Mouse (Mus musculus) macrophage (primary cell): Measurements from ENCODE around the gene Lsm2. TPM values are rescaled to one million over a fixed set of nuclear protein-coding genes. Genes with fewer than 3 reads are reported as not detected.
A peak's percentile ranks its signal among the peaks of the same experiment; 100 is the strongest.
"Not testable (repeated sequence)": the region's sequence is repeated elsewhere in the genome, so short reads cannot be mapped to it uniquely, and the experiment has no call there.

Source experiments
- H3K27ac ChIP-seq: fragments of 350-480 bp; formaldehyde crosslinking; 2 replicates; pipeline ENCODE4 v1.9.0; 2021
- H3K36me3 ChIP-seq: fragments of 350-480 bp; formaldehyde crosslinking; 2 replicates; pipeline ENCODE4 v1.9.0; 2021; ENCODE audit errors: inconsistent target
- H3K4me3 ChIP-seq: fragments of 350-480 bp; formaldehyde crosslinking; 2 replicates; pipeline ENCODE4 v1.9.0; 2021; ENCODE audit errors: inconsistent target
- H3K79me2 ChIP-seq: fragments of 350-480 bp; formaldehyde crosslinking; 2 replicates; pipeline ENCODE4 v1.9.0; 2021; ENCODE audit errors: inconsistent target
- WGBS: methylation state at CpG from one replicate; pipeline ENCODE4 v1.1.7; 2026; ENCODE audit warnings: inconsistent platforms; ENCODE audit not compliant: missing documents; 5-methylcytosine and 5-hydroxymethylcytosine counted together
- polyA plus RNA-seq: library from polyadenylated mRNA; stranded (reverse); fragments of 250-400 nt; gene quantifications from 3 replicates; pipeline ENCODE4 v1.2.4, GENCODE M21; 2018; ENCODE audit warnings: inconsistent platforms

Lsm2 gene
- polyA plus RNA-seq, 1 experiment from 2014 or later, result 52.8 TPM

- H3K27ac ChIP-seq, result peak overlapping the region; percentile 21; the same call in 1 of the 2 replicates
- peaks cover 50% of the 10 kb centered on the region for H3K79me2 ChIP-seq
- H3K36me3 ChIP-seq, result peaks cover 13% of the 10 kb centered on the region; the same call in 1 of the 2 replicates
- no peak overlapping the region for H3K4me3 ChIP-seq
- WGBS, result 43% methylated on average over 9 of the region's 9 CpGs
Observed at GRCm38 (mm10) chr17:35003022-35003838, 21.6 kb downstream of the Lsm2 start.

- Histone ChIP-seq H3K4me3 (no peak overlapping the region), H3K36me3 (peaks cover 13% of the 10 kb centered on the region; the same call in 1 of the 2 replicates), H3K27ac (no peak overlapping the region), H3K79me2 (peaks cover 41% of the 10 kb centered on the region)
- 97% methylated on average over 13 of the region's 17 CpGs for WGBS
Observed at GRCm38 (mm10) chr17:35004075-35004717, 22.5 kb downstream of the Lsm2 start.

- Histone ChIP-seq H3K79me2 (peaks cover 32% of the 10 kb centered on the region), H3K27ac (no peak overlapping the region), H3K36me3 (peaks cover 20% of the 10 kb centered on the region; the same call in 1 of the 2 replicates), H3K4me3 (no peak overlapping the region)
- WGBS, result 94% methylated on average over 10 of the region's 10 CpGs
Observed at GRCm38 (mm10) chr17:35005158-35005557, 23.5 kb downstream of the Lsm2 start.

- H3K36me3 ChIP-seq, result peaks cover 26% of the 10 kb centered on the region
- not testable (repeated sequence) for H3K27ac ChIP-seq, H3K4me3 ChIP-seq
- 94% methylated on average over 4 of the region's 5 CpGs for WGBS
- H3K79me2 ChIP-seq, result peaks cover 32% of the 10 kb centered on the region
Observed at GRCm38 (mm10) chr17:35005902-35006301, 24.2 kb downstream of the Lsm2 start.

DNA sequence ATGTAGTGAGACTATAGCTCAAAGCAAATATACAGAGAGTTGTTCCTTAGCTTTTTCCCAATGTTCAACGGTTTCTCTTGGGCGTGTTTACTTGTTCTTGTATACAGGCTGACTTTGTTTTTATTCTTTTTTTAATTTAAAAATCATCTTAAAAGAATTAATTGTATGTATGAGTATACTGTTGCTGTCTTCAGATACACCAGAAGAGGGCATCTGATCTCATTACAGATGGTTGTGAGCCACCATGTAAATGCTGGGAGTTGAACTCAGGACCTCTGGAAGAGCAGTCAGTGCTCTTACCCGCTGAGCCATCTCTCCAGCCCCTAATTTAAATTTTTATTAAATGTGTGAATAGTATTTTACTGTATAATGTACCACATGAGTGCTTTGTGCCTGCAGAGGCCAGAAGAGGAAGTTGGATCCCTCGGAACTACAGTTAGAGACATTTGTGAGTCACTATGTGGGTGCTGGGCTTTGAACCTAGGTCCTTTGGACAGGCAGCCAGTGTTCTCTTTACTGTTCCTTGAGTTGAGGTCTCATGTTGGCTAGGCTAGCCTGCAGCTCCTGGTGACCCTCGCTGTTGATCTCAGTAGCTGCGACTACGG is 25.8 kb downstream of the Lsm2 start:
- Histone ChIP-seq H3K79me2 (peaks cover 28% of the 10 kb centered on the region), H3K4me3 (no peak overlapping the region), H3K36me3 (peaks cover 42% of the 10 kb centered on the region), H3K27ac (no peak overlapping the region)
- 72% methylated on average over 7 of the region's 7 CpGs for WGBS

DNA sequence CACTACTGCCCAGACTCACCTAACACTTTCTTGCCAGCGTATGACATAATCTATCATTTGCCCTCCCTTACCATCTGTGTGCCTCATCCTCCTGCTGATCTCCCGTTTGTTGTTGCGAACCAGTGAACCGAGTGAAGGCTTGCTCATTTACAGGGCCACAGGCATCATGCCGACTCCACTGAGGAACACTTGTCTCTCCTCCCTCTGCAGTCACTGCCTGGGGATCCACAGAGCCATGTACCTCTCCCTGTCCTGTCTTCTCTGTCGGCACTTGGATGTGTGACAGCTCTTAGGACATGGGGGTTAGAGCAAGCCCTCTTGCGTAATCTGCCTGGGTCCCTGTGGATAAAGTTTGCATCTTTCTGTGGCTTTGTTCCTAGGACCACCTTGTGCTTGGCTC is 27.9 kb downstream of the Lsm2 start:
- H3K27ac ChIP-seq, result no peak overlapping the region
- WGBS, result 88% methylated on average over 7 of the region's 7 CpGs
- H3K36me3 ChIP-seq, result peaks cover 60% of the 10 kb centered on the region
- peaks cover 7% of the 10 kb centered on the region; the same call in 1 of the 2 replicates for H3K79me2 ChIP-seq
- H3K4me3 ChIP-seq, result no peak overlapping the region

DNA sequence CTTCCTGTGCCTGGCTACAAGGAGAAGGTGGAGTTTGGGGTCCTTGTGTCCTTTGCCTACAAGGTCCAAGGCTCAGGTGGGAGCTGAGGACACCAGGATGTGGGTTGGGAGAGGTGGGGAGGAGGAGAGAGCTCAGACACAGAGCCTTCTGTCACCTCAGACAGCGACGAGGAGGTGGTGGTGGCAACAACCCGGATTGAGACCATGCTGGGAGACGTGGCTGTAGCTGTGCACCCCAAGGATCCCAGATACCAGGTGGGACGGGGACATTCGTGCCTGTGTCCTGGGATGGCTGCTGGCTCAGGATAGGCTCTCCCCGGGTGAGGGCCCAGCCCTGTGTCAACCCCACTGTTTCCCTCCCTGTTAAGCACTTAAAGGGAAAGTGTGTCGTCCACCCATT is 29.8 kb downstream of the Lsm2 start:
- no peak overlapping the region for H3K27ac ChIP-seq
- H3K79me2 ChIP-seq, result no peaks in the 10 kb centered on the region
- peaks cover 57% of the 10 kb centered on the region for H3K36me3 ChIP-seq
- no peak overlapping the region for H3K4me3 ChIP-seq
- 99% methylated on average over 8 of the region's 8 CpGs for WGBS

DNA sequence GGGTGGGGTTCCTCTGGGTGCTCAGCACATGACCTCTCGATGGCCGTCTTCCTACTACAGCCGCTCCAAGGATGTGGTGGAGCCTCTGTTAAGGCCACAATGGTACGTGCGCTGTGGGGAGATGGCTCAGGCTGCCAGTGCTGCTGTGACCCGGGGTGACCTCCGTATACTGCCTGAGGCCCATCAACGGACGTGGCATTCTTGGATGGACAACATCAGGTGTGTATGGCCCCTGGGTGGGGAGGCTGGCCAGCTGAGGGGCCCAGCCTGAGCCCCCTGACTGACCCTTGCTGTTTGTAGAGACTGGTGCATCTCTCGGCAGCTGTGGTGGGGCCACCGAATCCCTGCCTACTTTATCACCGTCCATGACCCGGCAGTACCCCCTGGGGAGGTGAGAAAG is 30.8 kb downstream of the Lsm2 start:
- Histone ChIP-seq H3K36me3 (peaks cover 57% of the 10 kb centered on the region), H3K79me2 (no peaks in the 10 kb centered on the region), H3K27ac (no peak overlapping the region), H3K4me3 (no peak overlapping the region)
- WGBS, result 92% methylated on average over 13 of the region's 13 CpGs

DNA sequence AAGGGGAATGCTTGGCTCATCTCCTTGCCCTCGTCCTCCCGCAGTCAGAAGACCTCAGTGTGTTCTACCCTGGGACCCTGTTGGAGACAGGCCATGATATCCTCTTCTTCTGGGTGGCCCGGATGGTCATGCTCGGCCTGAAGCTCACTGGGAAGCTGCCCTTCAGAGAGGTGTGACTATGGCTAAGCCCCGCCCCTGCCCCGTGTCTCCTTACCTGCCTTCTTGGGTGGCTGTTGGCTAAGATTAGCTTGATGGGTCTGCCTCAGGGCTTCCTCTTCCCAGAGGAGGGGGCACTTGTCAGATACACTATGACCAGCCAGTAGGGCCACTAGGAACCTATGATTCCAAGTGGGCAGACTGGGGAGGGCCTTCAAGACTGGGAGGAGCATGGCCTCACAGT is 31.6 kb downstream of the Lsm2 start:
- Histone ChIP-seq H3K79me2 (no peaks in the 10 kb centered on the region), H3K27ac (no peak overlapping the region), H3K4me3 (no peak overlapping the region), H3K36me3 (peaks cover 57% of the 10 kb centered on the region)
- 88% methylated on average over 6 of the region's 6 CpGs for WGBS

DNA sequence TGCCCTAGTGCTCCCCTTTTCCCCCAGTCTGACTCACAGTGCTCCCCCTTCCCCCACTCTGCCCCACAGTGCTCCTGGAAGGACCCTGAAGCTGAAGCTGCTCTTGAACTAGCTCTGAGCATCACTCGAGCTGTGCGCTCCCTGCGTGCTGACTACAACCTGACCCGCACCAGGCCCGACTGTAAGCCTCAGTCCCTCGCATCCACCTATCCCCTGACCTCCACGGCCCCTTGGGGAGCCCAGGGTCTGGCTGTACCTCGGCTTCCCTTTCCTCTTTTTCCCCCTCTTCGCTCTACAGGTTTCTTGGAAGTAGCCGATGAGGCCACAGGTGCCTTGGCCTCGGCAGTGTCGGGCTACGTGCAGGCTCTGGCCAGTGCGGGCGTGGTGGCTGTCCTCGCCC is 33.6 kb downstream of the Lsm2 start:
- Histone ChIP-seq H3K27ac (no peak overlapping the region), H3K4me3 (no peak overlapping the region), H3K36me3 (peaks cover 49% of the 10 kb centered on the region), H3K79me2 (no peaks in the 10 kb centered on the region)
- WGBS, result 93% methylated on average over 16 of the region's 16 CpGs

GRCm38 (mm10) chr17:35016376-35016775 is 34.7 kb downstream of the Lsm2 start, which contains the start of gene Vwa7:
TSS of gene Vwa7 (plus strand) at chr17:35016579.
- H3K36me3 ChIP-seq, result peaks cover 39% of the 10 kb centered on the region
- H3K27ac ChIP-seq, result no peak within 1 kb of the TSS
- 71% methylated on average over 12 of the region's 12 CpGs for WGBS
- no peak within 1 kb of the TSS for H3K4me3 ChIP-seq
- H3K79me2 ChIP-seq, result no peaks in the 10 kb centered on the region

- no peak overlapping the region for H3K4me3 ChIP-seq
- H3K79me2 ChIP-seq, result no peaks in the 10 kb centered on the region
- peaks cover 32% of the 10 kb centered on the region; the same call in 1 of the 2 replicates for H3K36me3 ChIP-seq
- no peak overlapping the region for H3K27ac ChIP-seq
- WGBS, result 73% methylated on average over 10 of the region's 10 CpGs
Observed at GRCm38 (mm10) chr17:35016791-35017705, 35.4 kb downstream of the Lsm2 start.

DNA sequence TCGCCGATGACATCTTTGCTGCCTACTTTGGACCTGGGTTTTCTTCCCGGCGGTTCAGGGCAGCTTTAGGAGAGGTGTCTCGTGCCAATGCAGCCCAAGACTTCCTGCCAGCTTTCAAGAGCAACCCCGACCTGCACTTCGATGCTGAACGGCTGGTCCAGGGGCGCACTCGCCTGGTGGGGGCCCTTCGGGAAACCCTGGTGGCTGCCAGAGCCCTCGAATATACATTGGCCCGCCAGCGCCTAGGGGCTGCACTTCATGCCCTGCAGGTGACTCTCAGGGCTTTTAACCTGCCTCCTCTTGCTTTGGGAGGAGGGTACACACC is 36.0 kb downstream of the Lsm2 start:
- Histone ChIP-seq H3K36me3 (peaks cover 26% of the 10 kb centered on the region; the same call in 1 of the 2 replicates), H3K79me2 (no peaks in the 10 kb centered on the region), H3K27ac (no peak overlapping the region), H3K4me3 (no peak overlapping the region)
- 67% methylated on average over 14 of the region's 14 CpGs for WGBS

GRCm38 (mm10) chr17:35018171-35018570 is 36.5 kb downstream of the Lsm2 start:
- Histone ChIP-seq H3K36me3 (peaks cover 21% of the 10 kb centered on the region; the same call in 1 of the 2 replicates), H3K79me2 (no peaks in the 10 kb centered on the region), H3K4me3 (no peak overlapping the region), H3K27ac (no peak overlapping the region)
- 98% methylated on average over 3 of the region's 3 CpGs for WGBS
